Mouse (Mus musculus): ENCODE measurements around the gene Cyb5r3.
"Not testable (repeated sequence)": the region's sequence is repeated elsewhere in the genome, so short reads cannot be mapped to it uniquely, and the experiment has no call there.

Gene Cyb5r3

DNA sequence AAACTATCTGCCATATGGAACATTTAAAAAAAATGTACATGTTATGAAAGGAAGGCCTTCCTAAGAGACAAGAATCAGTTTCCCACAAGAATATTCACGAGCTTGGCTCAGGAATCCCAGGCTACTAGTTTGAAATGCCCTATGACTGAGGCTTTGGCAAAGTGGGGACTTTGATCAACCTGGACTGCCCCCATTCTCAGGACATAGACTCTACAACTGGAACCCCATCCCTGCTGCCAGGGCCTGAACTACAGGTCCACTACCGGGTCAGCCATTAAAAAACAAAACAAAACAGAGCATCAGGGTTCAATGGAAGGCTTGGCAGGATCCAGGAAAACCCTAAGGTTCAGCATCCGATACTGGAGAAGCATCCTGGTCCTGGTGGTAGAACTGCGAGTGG lies 21.7 kb downstream of the Cyb5r3 start:
- no peak for DNase-seq (ENCODE audit: low read depth, low spot score)

DNA sequence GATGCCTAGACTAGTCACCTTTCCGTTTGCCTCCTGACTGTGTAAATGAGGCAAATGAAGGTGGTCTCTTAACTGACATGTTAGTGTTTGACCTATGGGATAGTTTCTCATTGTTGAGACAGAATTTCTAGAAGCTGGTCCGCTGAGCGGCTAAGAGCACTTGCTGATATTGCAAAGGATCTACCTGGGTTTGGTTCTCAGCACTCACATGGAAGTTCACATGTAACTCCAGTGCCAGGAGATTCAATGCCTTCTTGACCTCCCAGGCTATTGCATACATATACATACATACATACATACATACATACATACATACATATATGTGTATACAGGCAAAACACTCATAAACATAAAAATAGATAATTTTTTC lies 22.3 kb downstream of the Cyb5r3 start:
- peak; percentile 48 for DNase-seq (ENCODE audit: low read depth, low spot score)

DNA sequence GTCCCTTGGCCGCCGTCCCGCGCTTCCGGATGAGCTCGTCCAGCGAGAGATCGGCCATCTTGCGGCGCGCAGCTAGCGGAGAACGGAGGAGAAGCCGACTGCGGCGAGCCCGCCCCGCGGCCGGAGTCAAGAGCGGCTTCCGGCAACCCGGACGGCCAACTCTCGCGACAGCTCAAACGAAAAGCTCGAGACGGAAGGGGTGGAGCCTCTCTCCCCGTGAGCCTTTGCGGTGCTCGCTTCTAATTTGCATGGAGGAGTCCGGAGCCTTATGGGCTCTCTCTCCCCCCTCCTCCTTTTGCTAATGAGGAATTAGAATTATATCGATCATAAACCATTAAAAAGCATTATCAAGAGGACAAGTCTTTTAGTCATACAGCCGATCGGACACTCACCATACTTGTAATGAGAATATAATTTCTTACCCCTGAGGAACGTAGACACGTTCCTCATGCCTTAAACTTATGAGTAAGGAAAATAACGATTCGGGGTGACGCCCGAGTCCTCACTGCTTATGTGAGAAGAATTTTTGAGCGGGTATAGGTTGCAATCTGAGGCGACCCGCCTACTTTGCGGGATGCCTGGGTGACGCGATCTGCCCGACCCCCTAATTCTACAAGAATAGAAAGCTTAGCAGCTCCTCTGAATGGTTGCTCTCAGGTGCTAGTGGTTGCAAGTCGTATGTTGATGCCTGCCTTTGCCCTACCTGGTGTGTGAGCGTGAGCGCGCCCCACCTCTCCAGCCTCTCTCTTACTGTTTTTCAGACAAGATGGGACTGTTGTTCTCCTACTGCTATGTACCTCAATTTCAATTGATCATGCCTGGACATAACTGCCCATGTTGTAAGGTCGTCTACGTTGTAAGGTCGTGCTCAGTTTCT lies 23.0 kb downstream of the Cyb5r3 start, which contains the start of gene Poldip3:
Gene Poldip3, minus strand, starts transcription at position 189 of the 877 bp plus-strand sequence.
- DNase-seq (ENCODE audit: low read depth, low spot score): peak; percentile 99

DNA sequence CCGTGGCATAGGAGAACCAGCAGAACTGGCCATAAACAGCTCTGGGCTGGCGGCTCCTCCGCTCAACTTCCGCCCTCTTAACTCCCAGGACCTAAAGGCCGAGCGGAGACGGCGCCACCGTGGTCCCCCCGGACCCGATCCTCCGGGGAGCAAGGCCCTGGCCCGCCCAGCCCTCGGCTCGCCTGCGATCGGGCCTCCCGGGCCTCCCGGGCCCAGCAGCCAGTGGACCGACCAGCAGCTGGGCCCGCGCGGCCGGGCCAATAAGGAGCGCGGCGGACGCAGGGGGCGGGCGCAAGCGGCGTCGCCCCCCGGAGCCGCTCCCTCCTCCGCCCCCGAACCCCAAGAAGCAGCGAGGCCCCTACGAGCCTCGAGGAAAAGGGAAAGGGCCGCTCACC lies 23.6 kb downstream of the Cyb5r3 start:
- DNase-seq (ENCODE audit: low read depth, low spot score): no peak

- peak; percentile 35 for DNase-seq (ENCODE audit: low read depth, low spot score)
Measured at GRCm38 (mm10) chr15:83148395-83148794, 24.0 kb downstream of the Cyb5r3 start.

GRCm38 (mm10) chr15:83145541-83145940 lies 26.9 kb downstream of the Cyb5r3 start:
- DNase-seq (ENCODE audit: low read depth, low spot score): no peak

- DNase-seq (ENCODE audit: low read depth, low spot score): no peak
Measured at GRCm38 (mm10) chr15:83142861-83143260, 29.5 kb downstream of the Cyb5r3 start.

- DNase-seq (ENCODE audit: low read depth, low spot score): no peak
Measured at GRCm38 (mm10) chr15:83135654-83136053, 36.7 kb downstream of the Cyb5r3 start.

- no peak for DNase-seq (ENCODE audit: low read depth, low spot score)
Measured at GRCm38 (mm10) chr15:83134671-83135070, 37.7 kb downstream of the Cyb5r3 start.

- DNase-seq (ENCODE audit: low read depth, low spot score): no peak
Measured at GRCm38 (mm10) chr15:83129530-83130231, 42.7 kb downstream of the Cyb5r3 start.

DNA sequence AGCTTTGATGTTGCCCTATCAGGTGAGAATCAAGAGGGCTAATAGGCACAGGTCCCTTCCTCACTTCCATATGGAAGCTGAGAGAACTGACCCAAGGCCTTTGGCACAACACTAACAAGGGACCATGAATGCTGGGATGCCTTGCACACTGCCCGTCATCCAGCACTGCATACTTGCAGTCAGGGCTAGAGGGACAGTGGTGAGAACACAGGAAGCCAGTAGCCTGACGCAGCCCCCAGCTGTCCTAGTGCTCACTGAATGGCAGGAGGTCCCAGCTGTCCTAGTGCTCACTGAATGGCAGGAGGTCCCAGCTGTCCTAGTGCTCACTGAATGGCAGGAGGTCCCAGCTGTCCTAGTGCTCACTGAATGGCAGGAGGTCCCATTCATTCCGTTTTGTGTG lies 45.4 kb downstream of the Cyb5r3 start:
- not testable (repeated sequence) for DNase-seq (ENCODE audit: low read depth, low spot score)

GRCm38 (mm10) chr15:83126582-83126981 lies 45.8 kb downstream of the Cyb5r3 start:
- DNase-seq (ENCODE audit: low read depth, low spot score): no peak

DNA sequence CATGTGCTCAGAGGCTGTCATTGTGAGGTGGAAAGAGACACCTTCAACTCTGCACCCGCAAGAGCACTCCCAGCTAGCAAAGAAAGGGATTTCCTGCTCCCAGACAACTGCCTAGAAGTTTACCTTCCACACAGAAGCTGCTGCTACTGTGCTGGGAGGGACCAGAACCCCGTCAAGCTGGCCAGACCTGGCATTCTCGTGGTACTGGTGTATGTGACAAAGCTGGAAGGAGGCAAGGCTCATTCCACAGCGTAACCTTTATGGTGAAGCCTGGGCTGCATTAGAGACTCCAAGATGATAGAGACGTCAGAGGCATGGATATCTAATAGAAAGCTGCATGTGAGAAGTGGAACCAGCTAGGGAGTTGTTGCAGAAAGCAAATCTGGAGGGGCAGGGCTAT lies 47.8 kb downstream of the Cyb5r3 start:
- DNase-seq (ENCODE audit: low read depth, low spot score): no peak

GRCm38 (mm10) chr15:83122566-83123145 lies 49.7 kb downstream of the Cyb5r3 start, which contains the start of gene Rrp7a:
TSS of gene Rrp7a (minus strand) at chr15:83122801.
- peak; percentile 73 for DNase-seq (ENCODE audit: low read depth, low spot score)

DNA sequence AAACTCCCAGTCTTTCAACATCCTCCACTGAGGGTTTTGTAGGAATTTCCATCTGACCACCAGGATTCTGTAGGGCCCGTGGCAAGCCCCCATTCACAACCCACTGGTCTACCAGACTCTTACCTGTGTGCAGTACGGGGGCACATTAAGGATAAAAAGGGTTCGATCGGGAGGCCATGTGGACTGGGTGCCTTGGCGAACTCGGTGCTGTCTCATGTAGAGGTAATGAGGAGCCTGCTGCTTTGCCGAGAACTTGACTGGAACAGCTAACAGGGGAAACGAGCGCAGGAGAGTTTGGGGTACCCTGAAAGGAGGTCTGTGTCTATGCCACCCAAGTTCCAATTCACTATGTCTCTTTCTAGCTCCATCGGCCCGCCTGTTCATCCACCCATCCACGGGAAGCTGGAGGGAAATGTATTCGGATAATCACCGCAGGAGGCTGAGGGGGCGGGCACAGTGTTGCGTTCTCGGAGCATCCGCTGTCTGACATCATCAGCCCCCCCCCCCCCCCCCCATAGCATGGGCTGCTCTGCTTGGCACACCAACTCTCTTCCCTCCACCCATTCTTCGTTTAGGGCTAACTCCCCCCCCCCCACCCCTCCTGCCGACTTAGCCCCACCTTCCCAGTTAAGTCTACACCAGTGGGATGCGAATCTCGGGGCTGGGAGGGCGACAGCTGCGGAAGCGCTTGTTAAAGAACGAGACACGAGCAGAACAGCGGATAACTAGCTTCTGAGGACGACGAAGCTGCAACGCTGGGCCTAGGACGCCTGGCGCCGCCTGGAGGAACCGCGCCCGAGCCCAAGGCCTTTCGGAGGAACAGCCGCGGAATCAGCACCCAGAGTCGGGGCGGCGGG lies 50.5 kb downstream of the Cyb5r3 start:
- DNase-seq (ENCODE audit: low read depth, low spot score): peak; percentile 40

- DNase-seq (ENCODE audit: low read depth, low spot score): no peak
Measured at GRCm38 (mm10) chr15:83118360-83118759, 54.0 kb downstream of the Cyb5r3 start.

DNA sequence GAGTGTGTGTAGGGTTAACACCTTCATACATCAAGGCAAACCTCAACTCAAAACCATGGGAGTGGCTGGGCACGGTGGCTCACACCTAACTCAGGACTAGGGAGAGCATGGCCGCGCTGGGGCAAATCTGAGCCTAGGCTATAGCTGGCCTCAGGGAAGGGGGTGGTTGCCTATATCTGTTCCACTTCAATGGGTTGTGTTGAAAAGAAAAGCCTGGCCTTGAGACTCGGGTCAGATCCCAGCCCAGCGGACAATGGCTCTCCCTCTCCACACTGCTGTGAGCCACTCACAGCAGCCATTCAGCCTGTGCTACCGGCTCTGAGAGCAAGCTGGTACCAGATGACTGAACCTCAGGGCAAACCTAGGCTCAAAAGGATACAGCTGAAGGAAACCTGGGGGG lies 57.3 kb downstream of the Cyb5r3 start:
- DNase-seq (ENCODE audit: low read depth, low spot score): no peak

GRCm38 (mm10) chr15:83114106-83114505 lies 58.3 kb downstream of the Cyb5r3 start:
- no peak for DNase-seq (ENCODE audit: low read depth, low spot score)

DNA sequence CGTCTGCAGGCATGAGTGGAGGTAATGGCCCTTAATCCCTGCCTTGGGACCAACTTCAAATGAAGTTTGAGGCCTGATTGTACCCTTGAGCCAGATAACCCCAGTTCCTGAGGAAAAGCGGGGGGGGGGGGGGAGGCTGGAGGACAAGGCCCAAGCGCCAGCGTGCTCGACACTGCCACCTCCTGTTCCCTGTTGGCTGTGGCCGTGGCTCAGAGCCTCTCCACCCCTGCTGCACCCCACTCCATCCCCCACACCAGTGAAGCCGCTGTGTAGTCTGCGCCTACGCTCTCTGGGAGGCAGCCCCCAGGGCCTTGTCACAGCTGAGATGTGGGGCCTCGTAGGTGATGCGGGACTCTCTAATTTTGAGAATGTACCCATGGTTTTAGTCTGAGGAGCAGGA lies 59.5 kb downstream of the Cyb5r3 start:
- DNase-seq (ENCODE audit: low read depth, low spot score): no peak

DNA sequence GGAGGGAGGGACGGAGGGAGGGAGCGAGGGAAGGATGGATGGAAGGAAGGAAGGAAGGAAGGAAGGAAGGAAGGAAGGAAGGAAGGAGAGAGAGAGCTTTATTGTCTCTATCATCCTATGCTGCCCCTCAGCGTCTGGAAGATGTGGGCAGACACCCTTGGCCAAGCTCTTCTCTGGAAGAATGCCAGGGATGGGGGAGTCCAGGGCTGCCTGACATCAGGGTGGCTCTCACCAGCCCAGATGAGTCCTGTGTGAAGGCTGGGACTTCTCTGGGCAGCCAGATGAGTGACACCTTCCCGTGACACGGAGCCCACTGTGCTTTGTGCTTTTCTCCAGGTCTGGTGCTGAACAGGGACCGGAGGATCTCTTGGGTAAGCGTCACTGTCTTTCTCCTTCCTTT lies 60.5 kb downstream of the Cyb5r3 start:
- DNase-seq (ENCODE audit: low read depth, low spot score): no peak

DNA sequence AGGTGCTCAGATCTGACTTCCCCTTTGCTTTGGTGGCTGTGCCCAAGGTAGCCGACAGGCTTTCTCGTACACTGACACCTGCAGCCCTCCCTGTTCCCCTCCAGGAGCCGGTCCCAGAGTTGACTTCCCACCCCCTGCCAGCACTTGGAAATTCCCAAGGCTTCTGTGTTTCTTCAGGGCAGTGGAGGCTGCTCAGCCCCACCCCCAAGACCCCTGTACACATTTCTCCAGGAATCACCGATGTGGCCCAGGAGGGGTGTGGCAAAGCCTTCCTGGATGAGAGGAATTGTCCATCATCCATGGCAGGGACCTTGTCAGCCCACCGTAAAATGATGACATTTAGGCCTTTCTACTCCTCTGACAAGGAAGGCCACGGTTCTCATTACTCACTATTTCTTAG lies 61.1 kb downstream of the Cyb5r3 start:
- no peak for DNase-seq (ENCODE audit: low read depth, low spot score)

DNA sequence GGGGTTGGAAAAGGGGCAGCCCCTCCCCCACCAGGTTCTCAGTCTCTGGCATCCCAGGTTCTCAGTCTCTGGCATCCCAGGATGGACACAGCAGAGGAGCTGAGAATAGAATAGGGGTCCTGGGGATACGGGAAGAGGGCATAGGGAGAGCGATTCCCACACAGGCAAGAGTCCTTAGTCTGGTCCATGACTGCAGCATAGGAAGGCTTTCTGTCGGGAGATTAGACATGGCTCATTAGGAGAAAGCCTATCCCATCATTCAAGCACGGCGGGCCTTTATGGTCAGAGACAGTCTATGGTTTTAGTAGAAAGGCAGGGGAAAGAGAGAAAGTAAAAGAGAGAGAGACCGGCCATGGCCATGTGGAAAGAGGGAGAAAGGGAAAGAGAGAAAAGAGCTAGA lies 64.6 kb downstream of the Cyb5r3 start:
- DNase-seq (ENCODE audit: low read depth, low spot score): no peak
